Mouse (Mus musculus): ENCODE data around the gene Gpr18. TPM values are rescaled to one million over a fixed set of nuclear protein-coding genes. Genes with fewer than 3 reads are reported as not detected.
A peak's percentile ranks its signal among the peaks of the same experiment; 100 is the strongest.

Gpr18 gene
- polyA plus RNA-seq, 1 experiment from 2014 or later: 0.29 TPM

DNA sequence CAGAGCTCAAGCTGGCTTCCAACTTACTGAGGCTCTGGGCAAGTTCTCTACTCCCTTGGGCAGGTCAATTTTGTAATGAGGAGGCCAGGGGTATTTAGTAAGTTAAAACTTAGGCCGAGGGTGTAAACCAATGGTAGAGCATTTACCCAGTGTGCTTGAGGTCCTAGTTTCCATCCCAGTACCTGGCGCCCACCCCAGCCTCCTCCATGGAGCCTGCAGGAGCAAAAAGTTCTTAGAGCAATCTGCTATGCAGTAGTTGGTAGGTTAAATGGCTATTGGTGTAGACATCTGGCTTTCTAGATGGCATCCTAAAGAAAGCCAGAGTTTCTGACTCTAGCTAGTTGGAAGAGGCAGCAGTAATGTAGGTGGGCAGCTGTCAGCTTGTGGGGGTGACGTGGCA, 33.9 kb upstream of the Gpr18 start:
- ATAC-seq (ENCODE audit: insufficient number of reproducible peaks, low FRiP score): no peak
- Histone ChIP-seq H3K9me3 (replicated peaks) (no peaks in the 10 kb centered on the region), H3K9ac (no peak overlapping the region), H3K4me3 (no peak overlapping the region), H3K4me2 (no peak overlapping the region), H3K4me1 (replicated peaks) (peaks cover 11% of the 10 kb centered on the region), H3K27me3 (replicated peaks) (no peaks in the 10 kb centered on the region), H3K36me3 (no peaks in the 10 kb centered on the region), H3K27ac (ENCODE audit: poor library complexity, severe bottlenecking) (no peak overlapping the region)
- WGBS: 88% methylated on average over 3 of the region's 3 CpGs

DNA sequence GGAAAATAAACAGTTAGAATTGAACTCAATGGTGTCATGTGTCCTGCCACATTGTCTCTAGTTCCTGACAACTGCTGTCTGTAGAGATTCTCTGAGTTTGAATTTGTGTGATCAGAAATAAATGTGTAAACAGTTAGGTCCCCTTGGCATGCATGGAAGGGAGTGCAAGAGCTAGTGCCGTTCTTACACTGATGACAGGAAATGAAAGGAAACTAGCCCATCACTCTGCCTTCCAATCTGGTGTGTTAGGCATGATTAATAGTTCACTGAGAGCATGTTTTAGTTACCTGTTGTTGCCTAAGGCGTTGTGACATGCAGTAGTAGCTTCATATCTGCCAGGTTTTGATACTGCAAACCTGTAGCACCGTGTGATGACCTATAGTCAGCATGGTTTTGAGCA, 32.4 kb upstream of the Gpr18 start:
- Histone ChIP-seq H3K27ac (ENCODE audit: poor library complexity, severe bottlenecking) (no peak overlapping the region), H3K27me3 (replicated peaks) (no peaks in the 10 kb centered on the region), H3K9me3 (replicated peaks) (no peaks in the 10 kb centered on the region), H3K4me2 (no peak overlapping the region), H3K4me3 (no peak overlapping the region), H3K4me1 (replicated peaks) (peaks cover 10% of the 10 kb centered on the region), H3K36me3 (no peaks in the 10 kb centered on the region), H3K9ac (no peak overlapping the region)
- 83% methylated on average over 3 of the region's 3 CpGs for WGBS
- ATAC-seq (ENCODE audit: insufficient number of reproducible peaks, low FRiP score): no peak

DNA sequence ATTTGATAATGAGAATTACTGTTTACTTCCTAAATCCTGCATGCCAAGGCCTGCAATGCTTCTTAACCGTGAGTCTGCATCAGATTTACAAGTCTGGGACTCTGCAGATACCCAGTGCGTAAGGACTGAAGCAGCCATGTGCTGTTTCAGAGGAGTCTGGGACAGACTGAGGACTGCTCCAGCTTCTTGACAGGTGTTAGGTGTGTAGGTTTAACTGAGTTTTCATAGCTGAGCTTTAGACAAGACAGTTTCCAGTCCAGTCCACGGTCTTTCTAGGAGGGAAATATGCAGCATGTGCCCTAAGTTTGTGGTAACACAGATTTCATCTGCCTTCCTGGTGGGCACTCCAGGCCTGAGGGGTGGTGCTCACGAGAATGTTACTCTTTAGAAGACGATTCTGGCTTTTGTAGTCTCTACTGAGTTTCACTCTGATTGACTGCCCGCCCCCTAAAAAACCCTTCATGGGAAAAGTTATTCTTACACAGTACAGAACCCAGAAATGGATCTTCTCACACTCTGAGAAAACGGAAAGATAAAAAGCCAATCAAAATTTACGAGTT, 31.7 kb upstream of the Gpr18 start:
- H3K4me3 ChIP-seq: no peak overlapping the region
- no peak overlapping the region for H3K4me2 ChIP-seq
- no peaks in the 10 kb centered on the region for H3K9me3 ChIP-seq (replicated peaks)
- 65% methylated on average over 8 of the region's 8 CpGs for WGBS
- H3K36me3 ChIP-seq: no peaks in the 10 kb centered on the region
- no peak for ATAC-seq (ENCODE audit: insufficient number of reproducible peaks, low FRiP score)
- H3K27ac ChIP-seq (ENCODE audit: poor library complexity, severe bottlenecking): no peak overlapping the region
- peaks cover 10% of the 10 kb centered on the region for H3K4me1 ChIP-seq (replicated peaks)
- no peak overlapping the region for H3K9ac ChIP-seq
- H3K27me3 ChIP-seq (replicated peaks): no peaks in the 10 kb centered on the region

DNA sequence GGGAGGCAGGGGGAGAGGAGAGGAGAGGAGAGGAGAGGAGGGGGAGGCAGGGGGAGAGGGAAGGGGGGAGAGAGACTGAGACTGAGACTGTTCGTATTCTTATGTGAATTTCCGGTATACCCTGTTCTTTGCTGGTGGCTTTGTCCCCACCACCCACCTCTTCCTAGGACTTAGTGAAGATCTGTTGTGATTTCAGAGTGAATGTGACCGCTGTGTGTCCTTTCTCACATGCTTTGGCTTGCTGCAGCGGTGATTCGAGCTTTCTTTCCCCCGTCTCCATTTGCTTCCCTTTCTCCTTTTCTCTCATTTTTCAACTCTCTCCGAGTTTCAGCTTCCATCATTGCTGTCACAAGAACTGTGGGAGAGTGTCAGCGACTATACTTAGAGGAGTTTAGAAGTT, 31.1 kb upstream of the Gpr18 start:
- WGBS: 79% methylated on average over 8 of the region's 8 CpGs
- ATAC-seq (ENCODE audit: insufficient number of reproducible peaks, low FRiP score): no peak
- no peaks in the 10 kb centered on the region for H3K36me3 ChIP-seq
- peaks cover 8% of the 10 kb centered on the region for H3K4me1 ChIP-seq (replicated peaks)
- no peak overlapping the region for H3K4me2 ChIP-seq
- H3K27ac ChIP-seq (ENCODE audit: poor library complexity, severe bottlenecking): no peak overlapping the region; the same call in 1 of the 2 replicates
- no peaks in the 10 kb centered on the region for H3K9me3 ChIP-seq (replicated peaks)
- H3K27me3 ChIP-seq (replicated peaks): no peaks in the 10 kb centered on the region
- H3K4me3 ChIP-seq: no peak overlapping the region
- H3K9ac ChIP-seq: no peak overlapping the region

DNA sequence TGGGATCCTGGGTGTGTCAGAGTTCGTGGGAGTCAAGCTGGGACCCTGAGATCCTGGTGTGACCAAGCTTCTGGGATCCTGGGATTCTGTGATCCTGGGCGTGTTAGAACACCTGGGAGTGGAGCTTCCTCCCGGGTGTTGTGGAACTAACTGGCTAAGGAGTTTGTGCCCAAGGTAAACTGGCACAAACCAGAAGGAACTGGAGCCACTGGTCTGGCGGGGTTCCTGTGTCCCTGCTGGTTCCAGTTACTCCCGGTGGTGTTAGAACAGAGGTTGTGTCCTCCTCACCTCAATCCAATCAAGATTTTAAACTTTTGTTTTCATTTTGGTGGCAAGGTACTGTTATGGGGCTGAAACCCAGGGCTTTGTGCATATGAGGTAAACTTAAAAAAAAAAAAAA, 30.6 kb upstream of the Gpr18 start:
- no peak for ATAC-seq (ENCODE audit: insufficient number of reproducible peaks, low FRiP score)
- no peak overlapping the region for H3K27ac ChIP-seq (ENCODE audit: poor library complexity, severe bottlenecking)
- no peaks in the 10 kb centered on the region for H3K27me3 ChIP-seq (replicated peaks)
- no peaks in the 10 kb centered on the region for H3K9me3 ChIP-seq (replicated peaks)
- H3K36me3 ChIP-seq: no peaks in the 10 kb centered on the region
- no peak overlapping the region for H3K4me3 ChIP-seq
- H3K9ac ChIP-seq: no peak overlapping the region
- 74% methylated on average over 5 of the region's 5 CpGs for WGBS
- peaks cover 4% of the 10 kb centered on the region; the same call in 1 of the 2 replicates for H3K4me1 ChIP-seq (replicated peaks)
- no peak overlapping the region for H3K4me2 ChIP-seq

DNA sequence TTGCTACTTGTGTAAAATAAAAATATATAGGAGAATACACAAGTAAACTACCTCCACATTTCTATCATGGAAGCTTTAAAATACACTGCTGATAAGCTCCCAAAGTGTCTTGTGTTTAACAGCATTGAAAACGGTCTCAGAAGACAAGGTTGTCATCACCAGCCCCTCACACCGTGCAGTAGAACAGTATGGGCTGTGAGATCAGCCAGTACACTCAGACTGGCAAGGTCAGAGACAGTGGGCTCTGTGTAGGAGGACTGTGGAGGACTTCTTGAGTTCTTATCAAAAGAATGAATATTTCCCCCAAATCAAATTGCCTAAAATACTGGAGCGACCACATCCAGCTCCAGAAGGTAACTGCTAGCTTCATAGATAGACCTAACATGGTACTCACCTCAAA, 24.0 kb upstream of the Gpr18 start:
- H3K4me3 ChIP-seq: no peak overlapping the region
- H3K9ac ChIP-seq: no peak overlapping the region
- peak overlapping the region; percentile 52; the same call in 1 of the 2 replicates for H3K27ac ChIP-seq (ENCODE audit: poor library complexity, severe bottlenecking)
- no peaks in the 10 kb centered on the region for H3K27me3 ChIP-seq (replicated peaks)
- H3K36me3 ChIP-seq: peaks cover 6% of the 10 kb centered on the region
- H3K4me2 ChIP-seq: no peak overlapping the region
- ATAC-seq (ENCODE audit: insufficient number of reproducible peaks, low FRiP score): peak; percentile 80; the same call in 1 of the 2 replicates
- peaks cover 16% of the 10 kb centered on the region for H3K4me1 ChIP-seq (replicated peaks)
- H3K9me3 ChIP-seq (replicated peaks): 0 out of 2 replicates have a peak, but pooled peaks cover 5% of the 10 kb centered on the region
- 24% methylated on average over 3 of the region's 3 CpGs for whole genome bisulfite sequencing

DNA sequence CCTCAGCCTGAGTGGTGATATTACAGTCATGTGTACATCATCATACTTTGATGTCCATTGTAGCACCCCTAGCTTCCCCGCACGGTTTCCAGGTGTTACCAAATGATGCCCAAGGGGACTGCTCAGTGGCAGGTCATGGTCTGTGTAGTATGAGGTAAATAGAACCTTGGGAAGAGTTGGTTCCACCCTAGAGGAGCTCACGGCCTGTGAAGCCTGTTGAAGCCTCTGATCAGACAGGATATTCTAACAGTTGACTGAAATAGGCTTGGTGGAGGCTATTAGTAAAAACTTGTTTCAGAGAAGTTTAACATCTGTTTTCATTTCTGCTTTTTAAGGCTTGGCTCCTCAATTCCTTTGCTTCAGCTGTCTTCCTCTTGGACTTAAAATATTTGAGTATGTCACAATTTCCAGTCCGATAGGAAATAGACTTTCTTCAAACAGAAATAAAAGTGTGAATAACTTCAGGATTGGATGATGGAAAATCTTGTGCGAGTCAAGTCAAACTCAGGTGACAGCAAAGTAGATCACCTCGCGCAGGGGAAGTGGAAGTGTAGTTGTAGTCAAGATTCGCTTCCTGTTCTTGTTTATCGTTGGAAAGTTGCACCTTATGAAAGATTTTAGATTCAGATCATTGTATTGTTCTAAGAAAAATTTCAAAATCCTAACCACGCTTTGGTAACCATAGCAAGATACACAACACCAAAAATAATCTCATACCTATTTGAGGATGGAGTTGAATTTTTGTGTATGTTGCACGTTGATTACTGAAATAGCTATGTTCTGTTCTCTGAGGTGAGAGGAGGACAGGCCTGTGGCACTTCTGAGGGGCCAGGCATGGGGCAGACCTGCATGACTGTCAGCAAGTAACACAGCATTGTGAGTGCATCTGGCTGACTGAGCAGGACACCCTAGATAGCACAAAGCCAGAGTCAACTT, 22.9 kb upstream of the Gpr18 start:
- Histone ChIP-seq H3K36me3 (peaks cover 16% of the 10 kb centered on the region), H3K9ac (no peak overlapping the region), H3K4me3 (no peak overlapping the region), H3K4me1 (replicated peaks) (peaks cover 16% of the 10 kb centered on the region), H3K9me3 (replicated peaks) (0 out of 2 replicates have a peak, but pooled peaks cover 5% of the 10 kb centered on the region), H3K4me2 (no peak overlapping the region), H3K27ac (ENCODE audit: poor library complexity, severe bottlenecking) (no peak overlapping the region), H3K27me3 (replicated peaks) (no peaks in the 10 kb centered on the region)
- 74% methylated on average over 11 of the region's 11 CpGs for WGBS
- no peak for ATAC-seq (ENCODE audit: insufficient number of reproducible peaks, low FRiP score)

DNA sequence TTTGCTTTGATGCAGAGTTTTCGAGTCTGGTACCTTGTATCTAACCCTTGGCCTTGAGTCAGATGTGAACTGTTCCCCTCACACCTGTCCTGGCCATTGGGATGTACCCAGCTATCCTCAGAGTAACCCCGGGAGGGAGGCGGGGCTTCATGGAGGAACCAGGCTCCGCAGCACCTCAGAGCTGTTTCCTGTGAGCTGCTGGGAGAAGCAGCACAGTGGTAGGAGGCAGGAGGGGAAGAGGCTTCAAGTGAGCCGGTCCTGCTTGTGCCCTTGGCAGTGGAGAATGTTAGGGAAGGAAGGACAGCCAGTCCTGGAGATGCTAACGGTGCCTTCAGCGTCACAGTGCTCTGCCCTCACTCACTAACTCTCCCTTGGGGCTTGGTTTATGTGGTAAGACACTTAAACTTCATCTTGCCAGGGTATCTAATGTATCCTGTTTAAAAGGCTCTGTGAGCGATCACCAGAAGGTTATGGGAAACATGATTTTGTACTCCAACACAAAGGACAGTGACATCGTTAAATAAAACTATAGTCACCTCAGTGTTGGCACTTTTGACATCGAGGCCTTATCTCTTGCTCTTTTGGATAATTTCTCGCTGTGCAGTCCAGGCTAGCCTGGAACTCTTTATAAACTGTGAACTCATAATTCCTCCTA, 22.1 kb upstream of the Gpr18 start:
- H3K4me1 ChIP-seq (replicated peaks): peaks cover 16% of the 10 kb centered on the region
- peaks cover 16% of the 10 kb centered on the region for H3K36me3 ChIP-seq
- ATAC-seq (ENCODE audit: insufficient number of reproducible peaks, low FRiP score): no peak; the same call in 1 of the 2 replicates
- H3K4me2 ChIP-seq: no peak overlapping the region
- no peak overlapping the region for H3K4me3 ChIP-seq
- H3K27me3 ChIP-seq (replicated peaks): no peaks in the 10 kb centered on the region
- H3K9me3 ChIP-seq (replicated peaks): 0 out of 2 replicates have a peak, but pooled peaks cover 5% of the 10 kb centered on the region
- H3K27ac ChIP-seq (ENCODE audit: poor library complexity, severe bottlenecking): no peak overlapping the region
- WGBS: 68% methylated on average over 11 of the region's 11 CpGs
- no peak overlapping the region for H3K9ac ChIP-seq

DNA sequence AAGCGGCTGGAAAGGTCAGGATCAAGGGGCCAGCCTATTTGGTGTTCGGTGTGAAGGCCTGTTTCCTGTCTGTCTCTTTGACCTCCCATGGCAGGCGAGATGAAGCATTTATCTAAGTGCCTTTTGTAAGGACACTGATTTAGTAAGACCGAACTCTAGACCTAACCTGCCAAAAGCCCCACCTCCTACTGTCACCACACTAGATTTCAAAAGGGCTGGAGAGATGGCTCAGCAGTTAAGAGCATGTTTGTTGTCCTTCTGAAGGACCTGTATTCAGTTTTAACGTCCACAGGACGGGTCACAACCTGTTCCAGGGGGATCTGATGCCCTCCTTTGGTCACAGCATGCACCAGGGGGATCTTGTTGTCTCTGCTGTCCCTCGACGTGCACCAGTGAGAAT, 21.3 kb upstream of the Gpr18 start:
- no peak overlapping the region for H3K4me2 ChIP-seq
- ATAC-seq (ENCODE audit: insufficient number of reproducible peaks, low FRiP score): no peak
- H3K4me3 ChIP-seq: no peak overlapping the region
- 0 out of 2 replicates have a peak, but pooled peaks cover 5% of the 10 kb centered on the region for H3K9me3 ChIP-seq (replicated peaks)
- peaks cover 16% of the 10 kb centered on the region for H3K36me3 ChIP-seq
- WGBS: 61% methylated on average over 8 of the region's 8 CpGs
- H3K9ac ChIP-seq: no peak overlapping the region
- no peak overlapping the region for H3K27ac ChIP-seq (ENCODE audit: poor library complexity, severe bottlenecking)
- H3K27me3 ChIP-seq (replicated peaks): no peaks in the 10 kb centered on the region
- H3K4me1 ChIP-seq (replicated peaks): peaks cover 21% of the 10 kb centered on the region

DNA sequence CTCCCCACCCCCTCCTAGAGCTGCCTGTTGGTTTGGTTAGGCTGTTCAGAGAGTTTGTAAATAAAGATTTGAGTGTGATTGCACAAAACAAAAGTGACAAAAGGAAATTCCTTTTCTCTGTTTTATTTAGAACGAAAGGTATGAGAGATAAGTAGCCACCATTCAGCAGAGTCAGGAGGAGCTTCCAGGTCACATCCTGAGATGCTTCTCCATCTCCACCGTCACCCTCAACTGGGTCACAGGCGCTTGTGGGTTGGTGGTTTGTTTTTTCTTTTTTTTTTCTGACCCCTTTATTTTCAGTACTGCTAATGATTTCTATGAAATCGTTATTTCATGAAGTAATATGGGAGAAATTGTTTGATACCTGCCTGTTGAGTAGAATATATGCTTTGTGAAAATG, 20.8 kb upstream of the Gpr18 start:
- H3K4me1 ChIP-seq (replicated peaks): peaks cover 25% of the 10 kb centered on the region
- no peak overlapping the region for H3K4me3 ChIP-seq
- H3K4me2 ChIP-seq: no peak overlapping the region
- no peak overlapping the region for H3K9ac ChIP-seq
- 0 out of 2 replicates have a peak, but pooled peaks cover 5% of the 10 kb centered on the region for H3K9me3 ChIP-seq (replicated peaks)
- H3K36me3 ChIP-seq: peaks cover 16% of the 10 kb centered on the region
- no peaks in the 10 kb centered on the region for H3K27me3 ChIP-seq (replicated peaks)
- WGBS: 89% methylated on average over 4 of the region's 4 CpGs
- ATAC-seq (ENCODE audit: insufficient number of reproducible peaks, low FRiP score): no peak
- H3K27ac ChIP-seq (ENCODE audit: poor library complexity, severe bottlenecking): no peak overlapping the region

DNA sequence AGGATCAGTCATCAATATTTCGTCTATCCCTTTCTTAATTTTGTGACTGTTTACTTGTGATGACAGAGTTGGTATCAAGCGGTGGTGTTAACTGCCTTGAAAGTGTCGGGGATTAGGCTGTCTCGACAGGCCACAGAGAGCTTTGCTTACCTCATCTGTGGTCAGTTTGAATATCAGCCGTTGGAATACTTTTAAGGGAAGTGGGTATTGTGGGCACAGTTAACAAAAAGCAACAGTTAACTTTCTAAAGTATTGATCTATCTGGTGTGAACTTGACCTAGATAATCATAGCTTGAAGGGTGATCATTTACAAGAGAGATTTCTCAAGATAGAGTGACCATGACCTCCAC, 19.0 kb upstream of the Gpr18 start:
- Histone ChIP-seq H3K4me1 (replicated peaks) (peaks cover 28% of the 10 kb centered on the region), H3K9me3 (replicated peaks) (0 out of 2 replicates have a peak, but pooled peaks cover 5% of the 10 kb centered on the region), H3K36me3 (peaks cover 16% of the 10 kb centered on the region), H3K4me2 (no peak overlapping the region), H3K9ac (no peak overlapping the region), H3K4me3 (no peak overlapping the region), H3K27ac (ENCODE audit: poor library complexity, severe bottlenecking) (no peak overlapping the region), H3K27me3 (replicated peaks) (no peaks in the 10 kb centered on the region)
- no peak for ATAC-seq (ENCODE audit: insufficient number of reproducible peaks, low FRiP score)
- WGBS: 74% methylated on average over 5 of the region's 5 CpGs

Data from heart, embryonic 12.5 days (tissue).